Mouse (Mus musculus): ENCODE measurements around the gene Rhpn2. TPM values are rescaled to one million over a fixed set of nuclear protein-coding genes. Genes with fewer than 3 reads are reported as not detected.

Gene Rhpn2
- total RNA-seq, 1 experiment from 2014 or later, result 1.7 TPM

DNA sequence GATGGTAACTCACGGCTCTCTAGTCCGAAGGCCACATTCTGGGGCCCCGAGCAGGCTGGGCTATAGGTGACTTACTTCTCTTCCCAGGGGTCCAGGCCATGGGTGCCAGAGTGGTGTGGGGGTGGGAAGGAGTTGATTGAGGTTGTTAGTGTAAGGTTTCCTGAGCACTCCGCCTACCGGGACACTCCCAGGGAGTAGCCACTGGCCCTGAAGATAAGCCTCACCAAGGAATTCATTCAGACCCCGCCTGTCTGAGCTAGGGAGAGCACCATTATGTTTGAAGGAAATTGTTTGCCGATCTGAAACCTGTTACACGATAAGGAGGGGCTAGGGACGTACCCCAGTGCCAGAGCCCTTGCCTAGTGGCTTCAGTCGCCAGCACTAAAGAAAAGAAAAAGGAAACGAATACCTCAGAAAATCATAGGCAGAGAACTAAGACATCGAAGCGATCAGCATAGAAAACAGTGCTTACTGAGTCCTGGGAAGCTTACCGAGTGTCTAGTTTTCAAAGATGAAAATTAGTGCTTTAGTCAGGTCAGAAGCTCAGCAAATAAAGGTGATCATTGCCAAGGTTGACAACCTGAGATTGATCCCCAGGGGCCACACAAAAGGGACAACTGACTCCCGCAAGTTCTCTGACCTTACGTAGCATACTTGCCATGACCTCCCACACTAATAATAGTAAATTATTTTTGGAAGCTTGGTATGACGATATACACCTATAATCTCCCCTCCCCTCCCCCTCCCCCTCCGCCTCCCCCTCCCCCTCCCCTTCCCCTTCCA lies 14.1 kb downstream of the Rhpn2 start:
- no peak for DNase-seq

DNA sequence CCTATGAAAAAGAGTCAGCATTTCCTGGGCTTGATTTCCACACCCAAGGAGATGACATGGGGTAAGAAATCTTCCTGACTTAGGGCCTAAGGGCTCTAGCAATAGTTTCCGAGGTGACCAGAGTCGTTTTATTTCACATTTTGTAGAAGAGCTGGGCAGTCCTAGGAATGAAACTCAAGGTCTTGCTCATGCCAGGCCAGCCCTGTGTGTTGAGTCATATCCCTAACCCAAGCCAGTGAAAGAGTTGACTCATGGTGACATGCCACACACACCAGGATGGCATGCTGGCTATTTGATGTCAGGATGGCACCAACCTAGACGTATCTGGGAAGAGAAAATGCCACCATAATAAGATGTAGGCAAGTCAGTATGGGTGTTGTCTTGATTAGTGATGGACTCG lies 15.1 kb downstream of the Rhpn2 start:
- DNase-seq, result peak; percentile 15

DNA sequence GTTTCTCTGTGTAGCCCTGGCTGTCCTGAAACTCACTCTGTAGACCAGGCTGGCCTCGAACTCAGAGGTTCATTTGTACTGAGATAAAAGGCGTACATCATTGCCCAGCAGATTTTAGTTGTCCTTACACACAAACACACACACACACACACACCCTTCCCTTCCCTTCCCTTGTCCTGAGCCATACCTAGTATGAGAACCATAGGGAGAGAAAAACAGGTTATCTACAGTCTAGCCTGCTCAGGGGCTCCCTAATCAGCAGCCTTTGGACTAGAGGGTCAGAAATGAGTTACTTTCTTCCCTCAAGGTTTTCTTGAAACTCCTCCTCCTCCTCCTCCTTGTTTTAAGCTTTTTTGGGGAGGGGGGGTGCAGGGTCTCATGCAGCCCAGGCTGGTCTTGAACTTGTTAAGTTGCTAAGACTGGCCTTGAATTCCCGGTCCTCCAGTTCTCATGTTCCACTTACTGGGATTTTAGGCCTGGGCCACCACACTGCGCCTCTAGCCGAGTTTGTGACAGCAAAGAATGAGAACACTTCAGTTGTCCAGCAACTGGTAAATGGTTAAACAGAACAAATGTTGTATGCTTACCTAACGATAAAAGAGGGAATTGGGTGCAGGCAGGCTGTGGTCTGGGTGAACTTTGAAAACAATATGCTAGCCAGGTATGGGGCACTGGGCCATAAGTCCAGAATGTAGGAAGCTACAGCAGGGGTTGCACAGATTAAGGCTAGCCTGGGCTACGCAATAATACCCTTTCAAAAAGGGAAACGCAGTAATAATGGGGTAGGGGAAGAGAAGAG lies 16.1 kb downstream of the Rhpn2 start:
- DNase-seq, result no peak

DNA sequence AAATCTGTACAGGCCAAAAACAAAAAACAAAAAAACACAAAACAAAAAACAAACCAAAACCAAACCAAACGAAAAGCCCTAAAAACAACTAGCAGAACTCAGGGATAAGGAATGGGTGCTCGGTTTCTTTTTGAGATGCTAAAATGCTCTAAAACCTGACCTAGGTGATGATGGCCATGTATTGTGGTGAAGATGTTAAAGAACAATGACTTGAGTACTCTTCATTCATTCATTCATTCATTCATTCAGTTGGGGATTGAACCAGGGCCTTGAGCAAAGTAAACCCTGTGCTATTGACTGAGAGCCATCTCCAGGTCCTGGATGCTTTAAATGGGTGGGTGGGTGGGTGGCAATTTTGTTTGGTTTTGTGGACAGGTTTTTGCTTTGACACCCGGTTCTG lies 17.2 kb downstream of the Rhpn2 start:
- DNase-seq, result no peak

DNA sequence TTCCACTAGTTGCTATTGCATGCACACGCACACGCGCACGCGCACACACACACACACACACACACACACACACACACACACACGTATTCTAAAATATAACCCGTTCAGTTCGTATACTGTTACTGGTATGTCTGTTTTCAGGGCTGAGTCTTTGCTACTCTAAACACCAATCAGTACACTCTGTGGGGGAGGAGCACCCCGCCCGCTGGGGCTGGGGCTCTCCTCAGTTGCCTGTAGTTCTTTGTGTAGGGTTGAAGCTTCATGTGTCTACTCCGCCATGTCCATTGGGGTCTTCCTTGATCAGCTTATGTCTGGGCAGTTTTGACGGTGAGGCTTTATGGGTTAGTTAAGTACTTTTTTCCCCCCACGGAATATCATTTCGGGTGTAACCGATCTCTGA lies 19.3 kb downstream of the Rhpn2 start:
- no peak for DNase-seq

DNA sequence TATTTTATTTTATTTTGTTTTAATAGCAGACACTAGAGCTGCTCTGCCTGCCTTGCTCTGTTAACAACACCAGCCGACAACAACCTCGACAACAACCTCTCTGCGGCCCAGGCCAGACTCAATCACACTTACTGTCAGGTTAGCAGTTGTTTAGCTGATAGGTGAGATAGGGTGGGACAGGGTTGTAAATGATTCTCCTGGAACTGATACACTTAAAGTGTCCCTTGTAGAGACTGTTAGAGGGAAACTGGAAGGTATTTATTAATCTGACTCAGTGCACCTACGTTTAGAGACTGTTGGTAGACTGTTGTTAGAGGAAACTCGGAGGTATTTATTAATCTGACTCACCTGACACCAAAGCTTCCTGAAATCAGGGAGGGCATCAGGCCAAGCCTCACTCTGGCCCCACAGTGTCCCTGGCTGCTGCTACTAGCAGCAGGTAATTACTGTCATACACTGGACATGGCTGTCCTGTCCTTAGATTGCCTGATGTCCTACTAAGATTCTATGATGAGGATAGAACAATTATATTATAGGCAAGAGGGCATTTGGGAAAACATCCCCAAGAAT lies 21.4 kb downstream of the Rhpn2 start:
- no peak for DNase-seq

DNA sequence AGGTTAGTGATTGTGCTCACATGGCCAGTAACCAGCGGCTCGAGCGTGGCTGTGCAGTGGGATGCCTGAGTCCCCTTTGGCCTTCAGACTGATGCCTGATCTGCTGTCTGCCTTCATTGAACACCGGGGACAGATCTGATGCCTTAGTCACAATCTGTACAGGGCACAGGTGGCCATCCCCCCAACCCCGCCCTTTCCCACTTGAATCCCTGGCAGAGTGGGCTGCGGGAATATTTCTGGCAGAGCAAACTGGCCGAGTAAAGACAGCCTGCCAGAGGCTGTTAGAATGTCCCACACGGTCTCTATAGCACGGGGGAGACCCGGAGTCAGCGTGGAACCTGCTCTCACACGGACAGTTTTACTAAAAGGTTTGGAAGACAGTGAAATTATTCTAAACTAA lies 23.7 kb downstream of the Rhpn2 start:
- DNase-seq, result no peak

DNA sequence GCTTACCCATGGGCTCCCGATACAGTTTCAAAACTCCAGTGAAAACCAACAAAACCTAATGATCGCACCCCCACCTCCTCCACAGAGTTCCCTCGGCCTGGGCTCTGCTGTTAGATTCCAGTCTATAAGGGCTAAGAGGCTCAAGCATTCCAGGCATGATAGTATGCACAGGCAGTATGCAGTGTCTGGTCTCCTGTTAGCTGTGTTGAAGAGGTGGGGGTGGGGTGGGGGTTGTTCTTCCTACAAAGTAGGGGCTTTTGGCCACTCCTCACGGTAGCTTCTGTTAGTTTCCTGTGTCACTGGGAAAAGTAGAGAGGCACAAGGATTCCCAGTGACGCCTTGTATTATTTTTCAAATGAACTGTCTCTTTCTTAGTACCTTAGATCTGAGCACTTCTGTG lies 28.3 kb downstream of the Rhpn2 start:
- DNase-seq, result no peak

DNA sequence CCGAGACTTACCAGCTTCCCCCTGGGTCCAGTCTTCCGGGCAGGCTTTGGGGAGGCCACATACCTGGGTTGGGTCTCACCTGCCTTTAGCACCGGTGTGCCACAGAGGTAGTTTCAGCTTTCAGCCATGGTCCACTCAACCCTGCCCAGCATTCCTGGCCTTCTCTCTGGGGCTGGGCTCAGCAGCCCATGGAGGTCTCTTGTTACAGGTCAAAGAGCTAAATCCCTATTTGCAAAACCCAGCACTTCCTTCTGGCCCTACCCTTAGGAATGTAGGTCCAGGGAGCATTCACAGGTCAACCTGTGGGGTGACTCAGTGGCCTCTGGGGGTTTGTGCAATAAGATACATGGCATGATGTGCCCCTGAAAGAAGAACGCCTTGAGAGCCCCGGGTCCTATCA lies 28.9 kb downstream of the Rhpn2 start:
- DNase-seq, result no peak

DNA sequence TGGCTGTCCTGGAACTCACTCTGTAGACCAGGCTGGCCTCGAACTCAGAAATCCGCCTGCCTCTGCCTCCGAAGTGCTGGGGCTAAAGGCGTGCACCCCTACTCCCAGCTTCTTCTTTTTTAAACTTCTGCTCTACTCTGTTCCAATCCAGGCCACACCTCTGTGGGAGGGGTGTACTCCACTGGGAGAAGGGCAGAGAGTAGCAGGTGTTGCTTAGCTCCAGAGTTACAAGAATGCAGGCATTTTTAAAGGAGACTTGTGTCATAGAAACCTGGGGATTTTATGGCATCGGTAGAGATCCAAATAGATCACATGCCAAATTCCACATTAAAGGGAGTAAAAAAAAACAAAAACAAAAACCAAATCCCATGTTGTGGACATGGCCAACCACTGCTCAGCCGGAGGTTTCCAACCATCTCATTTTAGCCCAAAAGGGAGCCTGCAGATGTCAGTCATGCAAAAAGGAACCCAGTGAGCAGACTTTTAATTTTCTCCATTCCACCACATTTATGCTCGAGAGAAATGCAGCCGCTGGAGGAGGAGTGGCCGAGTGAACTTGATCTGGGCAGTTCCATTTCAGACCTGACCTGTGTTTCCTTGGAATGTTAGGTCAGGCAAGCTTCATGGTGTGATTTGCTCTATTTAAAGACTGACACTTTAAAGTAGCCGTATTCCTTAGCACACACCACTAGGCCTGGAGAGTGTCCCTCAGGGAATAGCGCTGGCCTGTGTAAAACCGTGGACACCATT lies 31.4 kb downstream of the Rhpn2 start:
- DNase-seq, result no peak

DNA sequence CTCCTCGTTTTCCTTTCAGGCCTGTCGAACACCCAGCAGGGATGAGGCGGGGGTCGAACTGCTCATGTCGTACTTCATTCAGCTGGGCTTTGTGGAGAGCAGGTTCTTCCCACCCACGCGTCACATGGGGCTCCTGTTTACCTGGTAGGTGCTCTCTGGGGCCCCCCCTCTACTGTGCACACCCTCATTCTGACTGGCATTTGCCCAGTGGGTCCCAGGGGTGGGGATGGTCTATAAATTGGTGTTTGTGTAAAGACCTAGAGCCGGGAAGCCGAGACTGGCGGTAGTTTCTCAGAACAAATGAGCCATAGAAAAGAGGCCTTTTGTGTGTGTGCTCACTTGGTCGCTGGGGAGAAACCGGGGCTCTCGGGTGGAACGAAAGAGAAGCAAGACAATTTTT lies 37.1 kb downstream of the Rhpn2 start:
- no peak for DNase-seq

DNA sequence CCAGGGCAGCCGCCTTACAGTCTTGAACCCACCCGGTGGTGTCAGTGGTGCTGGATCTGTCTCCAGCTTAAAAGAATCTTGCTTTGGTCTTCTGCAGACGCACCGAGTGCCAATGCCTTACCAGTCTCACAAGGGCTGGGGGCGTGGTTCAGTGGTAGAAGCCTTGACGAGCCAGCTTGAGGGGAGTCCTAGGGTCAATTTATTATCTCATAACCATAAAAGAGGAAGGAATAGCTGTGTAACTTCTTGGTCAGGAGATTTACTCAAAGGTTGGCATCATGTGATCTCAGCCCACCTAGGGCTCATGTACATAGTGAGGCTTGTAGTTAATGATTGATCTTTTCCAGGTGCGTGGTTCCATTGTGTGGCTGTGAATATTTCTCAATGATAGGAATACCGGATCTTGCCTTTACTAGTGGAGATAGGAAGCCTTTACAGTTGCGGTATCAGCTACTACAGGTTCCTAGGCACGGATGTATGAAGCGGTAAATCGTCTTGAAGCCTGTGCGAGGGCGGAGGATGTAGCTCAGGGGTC lies 38.6 kb downstream of the Rhpn2 start:
- DNase-seq, result no peak

DNA sequence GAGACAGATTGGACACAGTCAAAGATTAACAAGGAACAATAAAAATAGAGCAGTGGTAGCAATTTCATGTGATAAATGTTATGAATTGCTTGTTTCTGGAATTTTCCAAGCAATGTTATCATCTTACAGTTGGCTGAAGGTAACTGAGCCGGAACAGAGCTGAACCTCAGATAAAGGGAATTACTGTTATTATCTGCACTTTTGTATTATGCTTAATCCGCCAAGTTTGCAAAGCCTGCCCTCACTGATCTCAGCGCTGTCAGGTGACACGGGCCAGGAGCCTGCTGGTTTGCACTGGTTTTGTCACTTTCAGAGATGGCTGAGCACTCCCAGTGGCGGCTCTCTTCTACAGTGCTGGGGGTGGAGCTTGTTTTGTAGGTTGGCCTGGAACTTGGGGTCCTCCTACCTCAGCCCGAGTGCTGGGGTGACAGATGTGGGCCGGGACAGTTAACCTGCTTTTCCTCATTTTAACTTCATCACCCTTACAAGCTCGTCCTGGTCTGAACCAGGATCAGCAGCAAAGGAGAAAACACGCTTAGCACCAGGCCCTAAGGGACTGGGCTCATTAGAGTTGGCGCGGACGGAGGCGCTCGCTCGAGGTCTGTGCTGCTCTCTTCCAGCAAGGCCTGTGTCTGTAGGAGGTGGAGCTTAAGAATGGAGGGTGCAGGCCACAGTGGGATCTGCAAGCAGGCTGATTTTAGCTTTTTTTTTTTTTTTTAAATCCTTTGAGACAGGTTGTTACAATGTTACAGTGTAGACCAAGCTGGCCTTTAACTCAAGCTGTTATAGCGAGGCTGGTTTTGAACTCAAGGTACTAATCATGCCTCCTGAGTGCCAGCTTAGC lies 39.4 kb downstream of the Rhpn2 start:
- DNase-seq, result no peak

DNA sequence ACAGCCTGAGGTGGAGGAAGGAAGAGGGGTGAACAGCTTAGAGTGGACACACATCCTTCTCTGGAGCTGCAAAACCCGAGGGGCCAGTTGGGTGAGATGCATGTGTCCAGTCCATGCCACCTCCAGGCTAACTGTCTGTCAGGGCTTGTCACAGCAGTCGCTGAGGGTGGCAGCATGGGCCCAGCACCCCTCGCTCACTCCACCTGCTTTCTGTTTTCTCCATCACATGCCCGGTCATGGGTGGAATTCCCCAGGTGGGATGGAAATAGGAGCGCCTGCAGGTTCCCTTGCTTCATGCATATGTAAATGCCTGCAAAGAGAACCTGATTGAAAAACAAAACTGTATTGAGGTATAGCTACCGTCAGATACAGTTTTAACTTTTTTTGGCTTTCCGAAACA lies 40.3 kb downstream of the Rhpn2 start:
- no peak for DNase-seq

DNA sequence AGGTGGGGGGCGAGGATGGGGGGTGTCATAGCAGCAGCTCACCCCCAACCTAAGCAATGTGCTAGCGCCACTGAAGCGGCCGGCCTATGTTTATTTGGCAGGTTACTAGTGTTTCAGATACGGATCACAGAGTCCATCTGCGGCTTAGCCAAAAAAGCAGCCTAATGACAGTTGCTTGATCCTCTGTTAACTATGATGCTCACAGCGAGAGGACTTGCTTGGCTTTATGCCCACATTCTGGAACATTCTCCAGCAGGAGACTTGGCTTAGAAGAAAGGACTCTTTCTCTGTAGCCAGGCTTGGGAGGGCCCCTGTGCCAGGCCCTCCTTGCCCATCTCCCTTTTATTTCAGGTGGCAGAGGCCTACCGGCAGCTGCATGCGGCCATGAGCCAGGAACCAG lies 42.7 kb downstream of the Rhpn2 start:
- no peak for DNase-seq

DNA sequence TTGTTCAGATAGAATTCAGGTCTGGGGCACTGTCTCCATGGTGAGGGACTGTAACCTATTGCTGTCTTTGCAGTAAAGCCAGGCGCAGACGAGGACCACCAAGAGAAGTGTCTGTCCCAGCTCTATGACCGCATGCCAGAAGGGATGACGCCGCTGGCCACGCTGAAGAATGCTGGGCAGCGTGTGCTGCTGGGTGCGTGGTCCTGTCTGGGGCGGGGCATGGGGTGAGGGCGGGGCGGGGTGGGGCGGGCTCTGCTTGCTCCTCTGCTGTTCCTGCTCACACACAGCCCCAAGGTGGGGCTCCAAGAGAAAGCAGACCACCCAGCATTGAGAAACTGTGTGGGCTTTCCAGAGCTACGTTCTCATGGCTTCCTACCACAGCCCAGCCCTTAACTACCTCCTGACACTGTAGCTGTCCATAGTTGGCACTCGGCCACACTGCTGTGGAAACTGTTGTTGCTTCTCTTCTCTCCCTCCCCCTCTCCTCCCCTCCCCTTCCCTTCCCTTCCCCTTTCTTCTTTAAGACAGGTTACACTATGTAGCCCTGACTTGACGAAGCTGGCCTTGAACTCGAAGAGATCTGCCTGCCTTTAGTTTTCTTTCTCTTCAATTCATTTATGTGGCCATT lies 45.6 kb downstream of the Rhpn2 start:
- DNase-seq, result no peak

DNA sequence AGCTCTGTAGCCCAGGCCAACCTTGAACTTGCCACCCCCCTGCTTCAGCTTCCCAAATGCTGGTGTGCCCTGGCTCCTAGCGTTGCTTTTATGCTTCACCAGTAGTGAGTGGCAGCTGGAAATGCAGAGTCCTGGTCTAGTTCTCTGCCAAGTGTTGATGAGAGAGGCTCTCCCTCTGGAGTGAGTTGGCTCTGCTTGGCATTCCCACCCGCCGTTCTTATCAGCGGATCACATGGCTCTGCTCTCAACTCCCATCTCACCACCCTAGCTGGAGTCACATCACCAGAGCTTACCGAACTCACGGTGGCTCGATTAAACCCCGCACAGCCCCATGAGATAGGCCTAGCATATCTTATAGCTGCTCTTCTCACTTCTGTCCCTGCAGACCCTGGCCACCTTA lies 46.4 kb downstream of the Rhpn2 start:
- DNase-seq, result no peak

DNA sequence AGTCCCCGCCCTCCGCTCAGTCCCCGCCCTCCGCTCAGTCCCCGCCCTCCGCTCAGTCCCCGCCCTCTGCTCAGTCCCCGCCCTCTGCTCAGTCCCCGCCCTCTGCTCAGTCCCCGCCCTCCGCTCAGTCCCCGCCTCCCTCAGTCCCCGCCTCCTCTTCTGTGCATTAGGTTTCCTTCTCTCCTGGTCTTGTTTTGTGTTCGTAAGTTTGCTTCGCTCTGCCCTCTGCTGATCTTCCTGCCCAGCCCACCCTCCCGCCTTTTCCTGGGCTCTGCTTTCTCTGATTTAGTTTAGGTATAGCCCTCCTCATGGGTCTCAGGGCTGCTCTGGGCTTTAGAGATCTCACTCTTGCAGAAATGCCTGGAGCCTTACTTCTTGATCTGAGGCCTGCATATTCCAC lies 47.9 kb downstream of the Rhpn2 start:
- DNase-seq, result no peak

DNA sequence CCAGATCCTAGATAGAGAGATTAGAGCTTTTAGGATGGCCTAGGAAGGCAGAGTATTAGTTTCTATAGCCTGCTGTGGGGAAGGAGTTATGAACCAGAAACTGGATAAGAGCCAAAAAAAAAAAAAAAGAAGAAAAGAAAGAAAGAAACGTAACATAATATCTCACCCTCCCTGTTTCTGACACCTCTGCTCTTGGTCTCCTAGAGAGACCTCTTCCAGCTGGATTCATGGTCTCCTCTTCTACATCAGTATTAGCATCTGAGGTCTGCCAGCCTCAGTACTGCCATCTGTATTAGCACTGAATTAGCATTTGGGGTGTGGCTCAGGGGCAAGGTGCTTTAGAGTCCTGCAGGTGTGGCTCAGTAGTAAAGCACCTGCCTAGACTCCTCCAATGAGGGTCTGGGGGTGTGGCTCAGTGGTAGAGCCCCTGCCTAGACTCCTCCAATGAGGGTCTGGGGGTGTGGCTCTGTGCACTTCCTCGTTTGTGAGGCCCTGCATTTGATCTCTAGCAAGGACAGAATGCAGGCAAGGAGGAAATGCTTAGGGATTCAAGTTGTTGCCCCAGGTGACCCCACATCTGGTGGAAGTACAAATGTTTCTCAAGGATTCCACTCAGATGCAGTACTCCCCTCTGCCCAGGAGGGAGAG lies 48.9 kb downstream of the Rhpn2 start:
- no peak for DNase-seq

DNA sequence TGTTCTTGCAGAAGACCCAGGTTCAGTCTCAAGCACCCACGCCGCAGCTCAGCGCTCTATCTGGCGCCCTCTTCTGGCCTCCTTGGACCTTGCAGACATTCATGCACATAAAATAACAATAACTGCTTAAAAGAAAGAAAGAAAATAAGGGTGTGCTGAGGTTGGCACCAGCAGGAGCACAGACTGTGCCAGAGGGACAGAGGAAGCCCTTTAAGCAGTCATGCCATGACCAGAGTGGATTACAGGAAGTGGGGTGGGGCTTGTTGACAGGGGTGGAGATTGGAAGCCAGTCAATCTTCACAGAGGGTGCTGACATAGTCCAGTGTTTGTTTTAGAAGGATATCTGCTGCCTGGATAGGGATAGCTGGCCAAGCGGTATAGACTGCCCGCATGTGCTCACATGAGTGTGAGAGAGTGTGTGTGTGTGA lies 52.6 kb downstream of the Rhpn2 start:
- no peak for DNase-seq

DNA sequence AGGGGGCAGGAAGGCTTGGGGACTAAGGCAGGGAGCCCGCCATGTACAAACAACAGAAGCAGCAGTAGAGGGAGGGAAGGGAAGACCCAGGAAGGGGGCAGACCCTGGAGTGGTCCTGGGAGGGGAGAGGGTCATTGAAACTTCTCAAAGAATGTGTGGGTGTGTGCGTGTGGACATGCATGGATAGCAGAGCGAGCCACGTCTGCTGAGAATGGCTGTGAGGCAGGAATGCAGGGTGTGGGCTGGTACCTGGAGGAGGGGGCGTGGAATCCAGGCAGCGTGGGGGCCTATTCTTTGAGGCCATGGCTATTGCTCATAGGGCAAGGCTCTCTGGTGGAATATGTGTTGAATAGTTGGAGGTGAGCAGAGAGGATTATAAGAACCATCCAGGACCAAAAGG lies 54.7 kb downstream of the Rhpn2 start:
- DNase-seq, result no peak

Measured in adrenal gland, postnatal 25 days (tissue).